Mouse (Mus musculus) frontal cortex, adult (tissue): ENCODE measurements around the gene Tmem237.

Experiments used
- ATAC-seq: cut with Nextera tagmentation; 2 replicates; pipeline ENCODE4 v1.9.2; 2017; ENCODE audit warnings: mild to moderate bottlenecking, moderate library complexity, mixed read lengths; ENCODE audit not compliant: low TSS enrichment

The Tmem237 gene

GRCm38 (mm10) chr1:59101020-59101419, 19.2 kb downstream of the Tmem237 start:
- ATAC-seq: peak; percentile 98

- no peak for ATAC-seq
These were observed 25.5 kb downstream of the Tmem237 start, which contains the start of gene C2cd6 for GRCm38 (mm10) chr1:59094705-59095104. TSS of gene C2cd6 (minus strand) at chr1:59094900.

GRCm38 (mm10) chr1:59070867-59071266, 49.3 kb downstream of the Tmem237 start:
- ATAC-seq: no peak

- ATAC-seq: peak; percentile 94
These were observed 52.2 kb downstream of the Tmem237 start for GRCm38 (mm10) chr1:59067976-59068375.

- no peak for ATAC-seq
These were observed 56.5 kb downstream of the Tmem237 start for GRCm38 (mm10) chr1:59063697-59064096.

- no peak for ATAC-seq
These were observed 63.3 kb downstream of the Tmem237 start for GRCm38 (mm10) chr1:59056955-59057354.

GRCm38 (mm10) chr1:59051306-59051705, 68.9 kb downstream of the Tmem237 start:
- ATAC-seq: no peak
